Mouse (Mus musculus): Measurements from ENCODE around the gene Mgll. TPM values are rescaled to one million over a fixed set of nuclear protein-coding genes. Genes with fewer than 3 reads are reported as not detected.

The Mgll gene
- total and polyA plus RNA-seq, 2 experiments, result 81.3 to 158 TPM

DNA sequence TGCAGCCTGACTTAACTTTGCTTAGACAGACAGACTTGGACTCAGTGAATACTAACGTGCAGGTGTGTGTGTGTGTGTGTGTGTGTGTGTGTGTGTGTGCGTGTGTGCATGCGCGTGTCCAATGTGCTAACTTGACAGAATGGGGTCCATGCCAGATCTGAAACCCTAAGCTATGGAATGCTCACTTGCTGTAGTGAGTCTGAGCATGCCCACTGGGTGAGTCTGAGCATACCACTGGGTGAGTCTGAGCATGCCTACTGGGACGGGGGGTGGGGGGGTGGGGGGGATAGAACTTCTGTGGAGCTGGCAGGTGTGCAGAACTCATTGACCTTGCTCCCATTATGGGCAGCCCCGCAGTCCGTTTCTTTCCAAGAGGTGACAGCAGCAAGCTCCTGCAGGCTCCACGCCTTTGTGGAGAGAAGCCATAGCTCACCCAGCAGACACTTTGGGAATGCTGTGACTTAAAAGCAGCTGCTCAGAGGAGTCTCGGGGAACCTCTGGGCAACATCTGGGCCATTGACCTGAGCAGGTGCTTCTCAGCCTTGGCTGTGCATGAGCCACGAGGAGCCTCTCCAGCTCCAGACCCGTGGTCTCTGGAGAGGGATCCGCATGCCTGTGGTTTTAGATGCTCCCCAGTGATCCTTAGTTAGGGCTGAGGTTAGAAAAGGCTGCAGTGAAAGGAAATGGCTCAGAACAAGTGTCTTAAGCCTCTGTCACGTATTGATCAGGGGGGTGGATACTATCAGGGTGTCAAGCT is 38.4 kb downstream of the Mgll start:
- no peak overlapping the region for H3K4me3 ChIP-seq (ENCODE audit: insufficient read depth, low read depth, low read length)
- peaks cover 15% of the 10 kb centered on the region; the same call in 1 of the 2 replicates for H3K79me2 ChIP-seq (ENCODE audit: control insufficient read depth, insufficient read depth, low read length)
- no peaks in the 10 kb centered on the region for H3K27me3 ChIP-seq (ENCODE audit: control insufficient read depth, insufficient read depth, low read length)
- H3K36me3 ChIP-seq (ENCODE audit: control insufficient read depth, insufficient read depth, low read length), result peaks cover 23% of the 10 kb centered on the region; the same call in 1 of the 2 replicates
- H3K4me1 ChIP-seq (ENCODE audit: control insufficient read depth, insufficient read depth, low read length), result peaks cover 12% of the 10 kb centered on the region
- 70% methylated on average over 13 of the region's 13 CpGs for WGBS
- DNase-seq (ENCODE audit: extremely low read depth, low read depth, low spot score), result no peak
- TF ChIP-seq CTCF (IDR thresholded peaks at IDR 0.05; ENCODE audit: low read depth, low read length) (no peak), POLR2A (IDR thresholded peaks at IDR 0.05; ENCODE audit: extremely low read depth, insufficient read depth, low read length) (no peak)
- H3K27ac ChIP-seq (replicated peaks; ENCODE audit: insufficient read depth, low read depth, low read length), result no peak overlapping the region
- no peak overlapping the region for H3K9ac ChIP-seq (ENCODE audit: low read depth, low read length)

DNA sequence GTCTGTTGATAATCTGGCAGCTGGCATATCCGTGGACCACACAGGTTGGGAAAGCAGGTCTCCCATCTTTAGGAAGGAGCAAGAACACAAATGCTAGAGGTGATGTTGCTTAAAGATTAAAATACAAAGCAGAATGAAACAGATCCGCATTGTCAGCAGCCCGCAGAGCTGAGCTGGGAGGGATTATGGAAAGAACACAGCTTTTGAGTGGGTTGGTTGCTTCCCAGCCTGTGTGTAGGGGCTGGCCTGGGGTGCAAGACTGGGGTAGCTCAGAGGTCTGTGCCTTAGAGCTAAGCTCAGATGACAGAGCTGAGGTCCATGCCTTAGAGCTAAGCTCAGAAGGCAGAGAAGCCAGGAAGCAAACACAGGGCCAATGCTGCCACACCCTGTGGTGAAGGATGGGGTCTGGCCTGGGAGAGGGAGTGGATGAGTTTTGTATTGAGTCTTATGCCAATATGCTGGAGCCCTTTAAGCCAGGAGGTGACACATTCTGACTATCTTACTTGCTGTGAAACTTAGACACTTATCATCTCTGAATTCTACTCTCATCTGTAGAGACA is 39.4 kb downstream of the Mgll start:
- TF ChIP-seq POLR2A (IDR thresholded peaks at IDR 0.05; ENCODE audit: extremely low read depth, insufficient read depth, low read length) (no peak), CTCF (IDR thresholded peaks at IDR 0.05; ENCODE audit: low read depth, low read length) (no peak)
- H3K4me1 ChIP-seq (ENCODE audit: control insufficient read depth, insufficient read depth, low read length), result peaks cover 8% of the 10 kb centered on the region
- no peak overlapping the region for H3K27ac ChIP-seq (replicated peaks; ENCODE audit: insufficient read depth, low read depth, low read length)

DNA sequence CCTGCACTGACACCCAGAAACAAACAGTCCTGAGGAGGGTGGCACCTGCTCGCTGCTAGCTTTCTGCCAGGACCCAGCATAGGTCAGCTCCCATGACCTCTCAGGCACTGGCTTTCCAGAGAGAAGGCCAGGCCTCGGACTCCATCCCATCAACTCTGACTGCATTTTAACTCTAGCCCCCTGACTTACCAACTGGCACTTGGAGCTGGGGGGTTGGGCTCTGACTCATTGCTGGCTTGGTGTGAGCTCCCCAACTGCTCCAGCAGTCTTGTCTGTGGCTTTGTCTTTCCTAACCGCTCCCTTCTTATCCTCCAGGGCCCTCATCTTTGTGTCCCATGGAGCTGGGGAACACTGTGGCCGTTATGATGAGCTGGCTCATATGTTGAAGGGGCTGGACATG is 40.1 kb downstream of the Mgll start:
- whole genome bisulfite sequencing, result 52% methylated on average over 4 of the region's 4 CpGs
- no peak overlapping the region for H3K9ac ChIP-seq (ENCODE audit: low read depth, low read length)
- no peak overlapping the region for H3K27ac ChIP-seq (replicated peaks; ENCODE audit: insufficient read depth, low read depth, low read length)
- H3K4me3 ChIP-seq (ENCODE audit: insufficient read depth, low read depth, low read length), result no peak overlapping the region
- no peaks in the 10 kb centered on the region for H3K27me3 ChIP-seq (ENCODE audit: control insufficient read depth, insufficient read depth, low read length)
- TF ChIP-seq POLR2A (IDR thresholded peaks at IDR 0.05; ENCODE audit: extremely low read depth, insufficient read depth, low read length) (no peak), CTCF (IDR thresholded peaks at IDR 0.05; ENCODE audit: low read depth, low read length) (no peak)
- H3K4me1 ChIP-seq (ENCODE audit: control insufficient read depth, insufficient read depth, low read length), result peaks cover 6% of the 10 kb centered on the region; the same call in 1 of the 2 replicates
- peaks cover 9% of the 10 kb centered on the region; the same call in 1 of the 2 replicates for H3K79me2 ChIP-seq (ENCODE audit: control insufficient read depth, insufficient read depth, low read length)
- DNase-seq (ENCODE audit: extremely low read depth, low read depth, low spot score), result peak; percentile 39
- peaks cover 23% of the 10 kb centered on the region; the same call in 1 of the 2 replicates for H3K36me3 ChIP-seq (ENCODE audit: control insufficient read depth, insufficient read depth, low read length)

More for the DNA sequence above, 39.4 kb downstream of the Mgll start:
- 97% methylated on average over 3 of the region's 3 CpGs for WGBS
- peaks cover 23% of the 10 kb centered on the region; the same call in 1 of the 2 replicates for H3K36me3 ChIP-seq (ENCODE audit: control insufficient read depth, insufficient read depth, low read length)
- peaks cover 11% of the 10 kb centered on the region; the same call in 1 of the 2 replicates for H3K79me2 ChIP-seq (ENCODE audit: control insufficient read depth, insufficient read depth, low read length)
- no peaks in the 10 kb centered on the region for H3K27me3 ChIP-seq (ENCODE audit: control insufficient read depth, insufficient read depth, low read length)
- H3K9ac ChIP-seq (ENCODE audit: low read depth, low read length), result no peak overlapping the region
- DNase-seq (ENCODE audit: extremely low read depth, low read depth, low spot score), result no peak
- H3K4me3 ChIP-seq (ENCODE audit: insufficient read depth, low read depth, low read length), result no peak overlapping the region

DNA sequence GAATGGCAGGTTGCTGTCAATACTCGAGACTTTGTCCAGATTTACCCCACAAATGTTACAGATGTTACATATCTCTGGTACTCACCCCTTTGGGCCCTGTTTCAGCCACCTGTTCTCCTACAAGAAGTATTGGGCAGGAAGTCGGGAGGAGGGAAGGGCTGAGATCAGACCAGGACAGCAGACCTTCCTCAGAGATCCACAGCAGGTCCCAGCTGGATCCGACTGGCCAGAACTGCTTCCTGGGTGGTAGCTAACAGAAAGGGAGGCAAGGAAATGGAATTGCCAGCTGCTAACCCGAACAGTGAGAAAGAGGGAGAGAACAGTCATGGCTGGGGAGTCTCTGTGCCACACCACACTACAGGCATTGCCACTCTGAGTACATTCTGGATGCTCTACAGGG is 43.5 kb downstream of the Mgll start:
- Histone ChIP-seq H3K9ac (ENCODE audit: low read depth, low read length) (no peak overlapping the region), H3K27me3 (ENCODE audit: control insufficient read depth, insufficient read depth, low read length) (no peaks in the 10 kb centered on the region), H3K4me3 (ENCODE audit: insufficient read depth, low read depth, low read length) (no peak overlapping the region), H3K4me1 (ENCODE audit: control insufficient read depth, insufficient read depth, low read length) (no peaks in the 10 kb centered on the region), H3K36me3 (ENCODE audit: control insufficient read depth, insufficient read depth, low read length) (peaks cover 25% of the 10 kb centered on the region; the same call in 1 of the 2 replicates), H3K79me2 (ENCODE audit: control insufficient read depth, insufficient read depth, low read length) (peaks cover 15% of the 10 kb centered on the region; the same call in 1 of the 2 replicates), H3K27ac (replicated peaks; ENCODE audit: insufficient read depth, low read depth, low read length) (no peak overlapping the region)
- 81% methylated on average over 4 of the region's 4 CpGs for WGBS
- no peak for DNase-seq (ENCODE audit: extremely low read depth, low read depth, low spot score)
- TF ChIP-seq POLR2A (IDR thresholded peaks at IDR 0.05; ENCODE audit: extremely low read depth, insufficient read depth, low read length), result no peak
- TF ChIP-seq CTCF (IDR thresholded peaks at IDR 0.05; ENCODE audit: low read depth, low read length), result no peak

DNA sequence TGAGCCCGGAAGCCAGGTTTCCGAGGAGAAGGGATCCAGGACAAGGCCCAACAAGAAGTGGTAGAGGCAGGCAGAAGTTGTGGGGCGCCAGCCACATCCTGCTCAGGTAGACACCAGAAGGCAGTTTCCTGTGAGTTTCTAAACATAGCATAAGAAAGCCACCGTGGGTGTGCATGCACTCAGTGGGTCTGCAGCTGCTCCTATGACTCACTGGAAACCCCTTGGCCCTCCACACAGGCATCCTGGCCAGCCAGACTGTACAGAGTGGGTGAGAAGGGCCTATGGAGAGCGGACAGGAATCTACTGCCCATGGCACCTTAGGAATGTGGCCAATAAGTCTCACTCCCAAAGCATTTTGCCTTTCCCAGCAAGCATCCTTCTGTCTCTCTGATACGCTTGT is 45.5 kb downstream of the Mgll start:
- no peak for DNase-seq (ENCODE audit: extremely low read depth, low read depth, low spot score)
- Histone ChIP-seq H3K36me3 (ENCODE audit: control insufficient read depth, insufficient read depth, low read length) (peaks cover 21% of the 10 kb centered on the region; the same call in 1 of the 2 replicates), H3K27me3 (ENCODE audit: control insufficient read depth, insufficient read depth, low read length) (no peaks in the 10 kb centered on the region), H3K4me3 (ENCODE audit: insufficient read depth, low read depth, low read length) (no peak overlapping the region), H3K79me2 (ENCODE audit: control insufficient read depth, insufficient read depth, low read length) (peaks cover 20% of the 10 kb centered on the region; the same call in 1 of the 2 replicates), H3K9ac (ENCODE audit: low read depth, low read length) (no peak overlapping the region), H3K27ac (replicated peaks; ENCODE audit: insufficient read depth, low read depth, low read length) (no peak overlapping the region), H3K4me1 (ENCODE audit: control insufficient read depth, insufficient read depth, low read length) (no peaks in the 10 kb centered on the region)
- TF ChIP-seq POLR2A (IDR thresholded peaks at IDR 0.05; ENCODE audit: extremely low read depth, insufficient read depth, low read length) (no peak), CTCF (IDR thresholded peaks at IDR 0.05; ENCODE audit: low read depth, low read length) (no peak)
- WGBS, result 92% methylated on average over 6 of the region's 6 CpGs
